Mouse (Mus musculus): Measurements from ENCODE around the gene Vapb. TPM values are rescaled to one million over a fixed set of nuclear protein-coding genes. Genes with fewer than 3 reads are reported as not detected.
A peak's percentile ranks its signal among the peaks of the same experiment; 100 is the strongest.

Gene Vapb
- total RNA-seq, 4 experiments from 2014 or later = 158 to 197 (median 180) TPM

DNA sequence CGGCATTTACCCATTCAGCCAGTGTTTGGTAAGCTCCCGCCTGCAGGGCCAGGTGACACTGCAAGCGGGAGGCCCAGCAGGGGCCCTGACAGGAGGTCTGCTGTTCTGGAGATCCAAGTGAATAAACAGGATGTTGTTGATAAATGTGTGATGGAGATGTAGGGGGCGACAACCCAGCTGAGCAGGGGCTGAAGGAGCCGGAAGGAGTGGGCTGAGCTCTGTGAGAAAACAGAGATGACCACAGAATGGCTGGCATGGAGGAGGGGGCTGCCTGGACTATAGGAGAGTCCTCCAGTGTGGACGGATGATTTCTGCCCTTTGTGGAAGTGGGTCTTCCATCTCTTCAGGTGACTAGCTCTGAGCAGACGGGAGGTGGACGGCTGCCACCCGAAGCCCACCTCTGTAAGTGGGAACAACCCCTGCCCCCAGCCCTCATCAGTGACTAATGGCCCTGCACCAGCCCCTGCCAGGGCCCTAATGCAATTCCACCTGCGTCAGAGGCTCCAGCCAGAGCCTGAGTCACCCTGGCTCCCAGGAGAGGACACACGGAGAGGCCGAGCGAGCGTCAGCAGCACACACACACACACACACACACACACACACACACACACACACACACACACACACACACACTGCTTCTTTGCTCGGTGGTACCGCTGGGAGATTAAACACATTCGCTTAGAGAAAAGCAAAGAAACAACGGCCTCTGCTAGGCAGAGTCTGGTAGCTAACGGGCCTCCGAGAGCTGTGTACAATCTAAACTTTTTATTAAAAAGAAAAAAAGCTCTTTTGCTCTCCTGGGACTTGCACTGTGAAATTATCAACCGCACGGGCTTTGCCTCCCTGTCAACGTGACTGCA, 52.9 kb downstream of the Vapb start:
- peak; percentile 37 to 65 for DNase-seq (ENCODE audit: low spot score in 2 of 2)

DNA sequence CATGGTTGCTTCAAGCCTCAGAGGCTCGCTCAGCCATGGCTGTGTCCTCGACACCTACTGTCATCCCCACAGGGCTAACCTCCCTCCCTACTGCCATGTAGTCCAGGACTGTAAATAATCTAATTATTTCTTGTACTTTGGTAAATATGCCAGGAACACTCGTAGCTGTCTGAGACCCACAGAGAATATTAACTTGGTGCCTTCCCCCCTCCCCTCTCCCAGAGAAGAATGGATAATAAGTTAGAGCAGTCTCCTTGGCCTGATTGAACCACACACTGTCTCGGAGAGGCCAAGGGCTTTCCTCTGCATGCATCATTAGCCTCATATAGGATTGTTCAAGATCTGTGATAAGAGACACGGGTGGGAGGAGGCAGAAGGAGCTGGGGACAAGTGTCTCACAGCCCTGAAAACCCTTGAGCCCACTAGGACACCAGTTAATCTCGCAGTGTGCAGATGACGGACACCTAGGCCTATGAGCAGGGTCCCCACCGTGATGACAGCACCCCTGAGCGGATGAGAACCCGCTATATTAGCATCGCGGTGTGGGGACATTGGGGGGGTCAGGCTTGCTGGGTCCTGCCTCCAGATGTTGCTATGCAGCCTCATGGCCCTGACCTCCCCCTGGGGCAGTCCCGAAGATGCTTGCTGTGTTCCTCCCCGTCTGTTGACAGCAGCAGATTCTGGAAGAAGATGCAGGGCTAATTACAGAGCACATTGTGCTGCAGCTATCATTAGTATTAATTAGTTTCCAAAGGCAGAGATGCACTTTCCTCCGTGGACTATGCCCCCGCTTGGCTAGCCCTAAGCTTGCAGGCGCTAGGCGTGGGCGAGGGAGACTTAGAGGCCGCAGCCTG, 54.8 kb downstream of the Vapb start:
- DNase-seq (ENCODE audit: low spot score in 2 of 2) = no peak

DNA sequence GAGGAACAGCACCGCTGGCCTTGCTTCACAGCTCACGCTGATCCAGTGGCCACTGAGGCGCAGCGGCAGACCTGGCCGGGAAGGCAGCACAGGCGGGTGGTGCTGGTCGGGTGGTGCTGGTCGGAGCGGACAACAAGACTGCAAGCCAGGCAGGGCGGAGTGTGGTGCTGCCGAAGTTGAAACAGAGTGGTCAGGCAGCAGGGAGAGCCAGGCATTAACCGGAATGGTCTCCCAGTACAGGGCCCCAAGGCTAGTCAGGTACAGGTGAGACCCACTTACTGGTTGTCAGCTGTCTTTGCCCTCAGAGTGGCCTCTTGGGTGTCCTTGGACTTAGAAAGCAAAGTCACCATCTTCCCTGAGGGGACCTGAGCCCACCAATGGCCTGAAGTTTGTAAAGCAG, 56.7 kb downstream of the Vapb start:
- DNase-seq (ENCODE audit: low spot score in 2 of 2) = no peak

DNA sequence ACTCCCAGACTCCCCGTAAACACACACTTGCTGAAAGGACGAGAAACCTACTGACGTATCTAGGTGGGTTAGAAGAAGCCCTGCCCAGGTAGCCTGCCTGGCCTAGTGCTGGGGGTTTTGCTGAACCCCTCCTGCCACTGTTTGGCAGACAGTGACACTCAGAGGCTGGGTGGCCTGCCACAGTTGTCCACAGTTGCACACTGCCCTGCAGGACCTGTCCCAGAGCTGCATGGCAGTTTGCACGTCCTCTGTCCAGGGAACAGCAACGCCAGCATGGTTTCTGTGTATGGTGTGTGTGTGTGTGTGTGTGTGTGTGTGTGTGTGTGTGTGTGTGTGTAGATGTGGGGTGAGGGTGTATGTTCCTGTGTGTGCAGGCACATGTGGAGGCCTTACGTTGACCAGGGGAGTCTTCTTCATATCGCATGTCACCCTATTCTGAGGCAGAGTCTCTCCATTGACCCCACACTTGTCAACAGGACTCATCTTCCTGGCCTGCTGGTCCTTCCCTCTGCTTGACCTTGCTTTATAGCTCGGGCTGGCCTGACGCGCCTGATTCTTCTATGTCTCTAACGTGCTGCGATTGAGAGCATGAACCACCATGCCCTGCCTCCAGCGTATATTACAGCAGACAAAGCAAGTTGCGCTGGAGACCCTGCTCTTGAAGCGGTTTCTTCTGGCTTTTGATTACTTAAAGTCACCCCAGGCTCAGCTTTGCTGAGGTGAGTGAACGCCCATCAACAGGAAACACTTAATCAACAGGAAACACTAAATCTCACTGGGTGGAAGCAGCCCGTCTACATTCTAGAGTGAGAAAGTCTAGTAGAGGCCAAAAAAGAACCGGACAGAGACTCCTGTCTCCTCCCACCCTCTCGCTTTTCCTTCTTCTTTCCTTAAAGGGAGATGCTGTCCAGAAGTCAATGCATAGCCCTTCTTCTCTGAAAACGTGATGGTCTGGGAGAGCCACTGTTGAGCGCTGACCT, 57.5 kb downstream of the Vapb start:
- no peak for DNase-seq (ENCODE audit: low spot score in 2 of 2)

DNA sequence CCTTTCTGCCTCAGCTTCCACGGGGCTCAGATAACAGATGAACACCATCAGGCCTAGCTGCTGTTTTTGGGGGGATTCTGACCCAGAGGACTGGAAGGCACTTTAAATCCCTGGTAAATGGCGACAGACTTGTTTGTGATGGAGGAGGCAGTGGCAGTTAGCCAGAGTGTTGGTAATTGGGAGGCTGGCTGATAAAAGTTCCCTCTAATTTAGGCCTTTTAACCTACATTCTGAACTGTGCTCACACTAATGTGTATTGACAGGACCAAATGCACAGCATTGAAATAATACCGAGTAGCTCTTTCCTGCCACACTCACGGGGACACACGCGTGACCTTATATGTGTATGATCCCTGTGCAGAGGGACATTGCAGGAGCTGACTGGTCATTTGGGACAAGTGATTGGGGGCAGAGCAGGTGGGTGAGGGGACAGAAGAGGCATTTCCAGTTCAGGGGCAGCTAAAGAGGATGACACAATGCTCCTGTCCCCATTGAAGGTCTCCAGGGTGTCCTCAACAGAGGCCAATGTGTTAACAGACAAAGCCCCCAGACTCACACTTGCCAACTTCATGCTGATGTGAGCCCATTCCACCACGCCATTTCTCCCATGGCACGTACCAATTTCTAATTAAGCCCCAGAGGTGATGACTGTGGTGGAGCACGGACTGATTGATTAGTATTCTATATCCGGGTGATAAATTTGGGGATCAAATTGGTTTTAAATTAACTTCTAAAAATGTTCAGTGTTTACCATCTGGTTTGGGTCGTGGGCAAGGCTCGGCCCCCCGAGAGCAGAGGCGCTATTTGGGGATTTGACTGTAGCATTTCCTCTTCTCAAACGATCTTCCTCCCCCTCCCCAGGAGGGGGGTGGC, 58.7 kb downstream of the Vapb start:
- no peak for DNase-seq (ENCODE audit: low spot score in 2 of 2)

DNA sequence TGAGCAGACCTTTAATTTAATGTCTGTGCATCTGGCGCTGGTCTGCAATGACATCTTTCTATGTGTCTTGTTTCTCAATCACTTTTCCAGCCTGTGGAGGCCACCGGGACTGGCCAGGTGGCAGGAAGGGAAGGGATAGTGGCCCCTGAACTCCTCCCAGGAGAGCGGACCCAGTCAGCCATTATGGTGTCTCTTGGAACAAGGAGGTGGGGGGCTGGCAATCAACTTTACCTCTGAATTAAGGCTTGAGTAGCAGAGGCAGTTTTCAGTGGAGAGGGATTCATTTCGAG, 59.3 kb downstream of the Vapb start:
- no peak for DNase-seq (ENCODE audit: low spot score in 2 of 2)

DNA sequence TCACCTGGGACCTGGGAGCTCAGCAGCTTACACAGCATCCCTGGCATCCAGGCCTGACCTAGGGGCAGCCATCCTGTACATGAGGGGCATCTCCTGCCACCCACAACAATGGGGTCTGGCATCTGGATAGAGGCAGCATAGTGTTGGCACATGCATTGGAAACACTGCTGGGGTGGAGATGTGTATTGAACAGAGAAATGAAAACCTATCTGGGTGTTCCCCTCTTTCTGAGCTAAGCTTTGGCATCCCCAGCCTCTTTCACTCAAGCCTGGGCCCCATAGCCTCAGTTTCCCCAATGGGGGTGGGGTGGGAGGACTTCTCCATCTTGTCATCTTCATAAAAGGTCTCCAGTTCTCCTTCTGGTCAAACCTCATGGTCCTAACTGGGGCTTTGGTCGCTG, 62.2 kb downstream of the Vapb start:
- no peak for DNase-seq (ENCODE audit: low spot score in 2 of 2)

DNA sequence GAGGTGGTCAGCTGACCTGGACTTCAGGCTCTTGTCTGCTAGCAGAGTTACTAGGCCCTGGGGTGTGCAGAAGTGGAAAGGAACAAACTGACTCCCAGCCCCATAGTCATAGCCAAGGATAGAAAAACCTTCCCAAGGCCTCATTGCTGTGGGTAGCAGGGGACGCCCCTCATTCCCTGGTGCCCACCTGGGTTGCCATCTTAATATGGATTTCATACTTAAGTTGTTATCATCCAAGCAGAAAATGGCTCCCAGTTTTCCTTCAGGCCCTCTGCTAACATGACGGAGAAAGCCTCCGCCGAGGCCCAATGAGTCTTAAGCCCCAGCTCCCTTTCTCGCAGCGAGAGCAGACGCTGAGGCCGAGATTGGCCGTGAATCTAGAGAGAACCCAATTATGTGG, 63.3 kb downstream of the Vapb start:
- no peak for DNase-seq (ENCODE audit: low spot score in 2 of 2)

DNA sequence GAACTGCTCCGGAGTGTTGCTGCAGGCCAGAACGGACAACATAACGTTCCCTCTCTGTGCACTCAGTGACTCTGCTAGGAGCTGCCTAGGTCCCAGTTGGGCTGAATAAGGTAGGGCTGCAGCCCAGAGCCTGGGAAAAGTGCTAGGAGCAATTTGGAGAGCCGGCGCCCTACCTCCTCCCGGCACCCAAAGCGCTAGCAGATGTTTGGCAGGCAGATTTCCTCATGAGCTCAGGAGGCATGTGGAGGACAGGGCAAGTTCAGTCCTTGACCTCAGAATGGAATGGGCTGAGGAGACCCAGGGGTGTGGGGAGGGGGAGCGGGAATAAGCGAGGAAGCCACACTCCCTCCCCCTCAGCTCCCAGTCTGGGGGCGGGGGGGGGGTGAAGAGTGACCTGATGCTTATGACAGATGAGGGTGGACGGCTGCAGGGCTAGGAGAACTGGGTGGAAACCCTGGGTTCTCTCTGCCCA, 64.1 kb downstream of the Vapb start:
- DNase-seq (ENCODE audit: low spot score in 2 of 2) = peak; percentile 42 to 66

DNA sequence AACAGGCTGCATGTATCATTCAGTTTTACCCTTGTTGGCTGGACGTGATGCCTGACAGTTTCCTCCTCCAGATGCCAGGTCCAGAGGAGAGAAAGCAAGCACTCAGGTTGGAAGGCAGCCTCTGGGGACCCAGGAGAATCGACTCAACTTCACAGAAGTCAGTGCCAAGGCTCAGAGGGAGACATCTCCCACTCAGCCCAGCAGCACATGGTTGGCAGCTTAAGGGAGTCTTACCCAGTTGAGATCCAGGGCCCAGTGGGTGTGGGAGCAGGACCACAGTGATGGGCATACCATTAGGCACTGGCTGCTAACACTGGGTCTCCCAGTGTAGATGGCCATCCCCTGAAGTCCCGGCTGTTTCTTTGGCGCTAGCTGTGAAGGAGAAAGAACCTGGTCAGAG, 64.9 kb downstream of the Vapb start:
- no peak for DNase-seq (ENCODE audit: low spot score in 2 of 2)

DNA sequence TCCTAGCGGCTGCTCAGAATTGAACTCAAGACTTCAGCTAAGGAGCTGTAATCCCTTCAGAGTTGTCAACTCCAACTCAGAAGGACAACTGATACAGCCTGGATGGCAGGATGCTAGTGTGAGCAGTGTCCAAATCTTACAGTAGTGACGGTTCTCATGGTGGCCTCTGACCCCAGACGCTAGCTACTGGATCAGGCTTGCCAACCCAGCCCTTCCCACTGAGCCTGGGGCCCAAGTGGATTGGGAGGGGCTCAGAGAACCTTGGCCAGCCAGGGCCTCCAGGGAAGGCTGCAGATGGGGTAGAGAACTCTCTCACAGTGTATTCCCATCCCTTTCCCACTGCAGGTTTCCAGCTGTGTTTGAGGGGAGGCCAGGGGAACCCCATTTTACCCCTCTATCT, 65.6 kb downstream of the Vapb start:
- peak in 1 of 2 experiments; percentile 38 for DNase-seq (ENCODE audit: low spot score in 2 of 2)

DNA sequence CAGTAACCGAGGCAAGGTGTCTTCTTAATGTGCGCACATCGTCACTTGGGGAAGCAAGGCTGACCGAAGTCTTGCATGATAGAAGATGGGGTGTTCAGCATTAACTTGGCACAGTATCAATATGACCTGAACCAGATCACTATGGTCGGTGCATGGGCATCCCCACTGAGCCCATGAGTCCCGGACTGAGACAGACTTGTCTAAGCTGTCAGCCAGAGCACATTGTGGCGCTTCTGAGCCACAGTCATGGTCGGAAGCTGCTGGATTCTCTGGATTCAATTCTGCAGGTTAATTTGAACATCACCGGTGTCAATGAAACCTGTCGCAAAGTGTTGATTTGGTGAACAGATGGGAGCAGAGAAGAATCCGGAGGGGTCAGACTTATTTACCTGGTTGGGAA, 66.5 kb downstream of the Vapb start:
- no peak for DNase-seq (ENCODE audit: low spot score in 2 of 2)

DNA sequence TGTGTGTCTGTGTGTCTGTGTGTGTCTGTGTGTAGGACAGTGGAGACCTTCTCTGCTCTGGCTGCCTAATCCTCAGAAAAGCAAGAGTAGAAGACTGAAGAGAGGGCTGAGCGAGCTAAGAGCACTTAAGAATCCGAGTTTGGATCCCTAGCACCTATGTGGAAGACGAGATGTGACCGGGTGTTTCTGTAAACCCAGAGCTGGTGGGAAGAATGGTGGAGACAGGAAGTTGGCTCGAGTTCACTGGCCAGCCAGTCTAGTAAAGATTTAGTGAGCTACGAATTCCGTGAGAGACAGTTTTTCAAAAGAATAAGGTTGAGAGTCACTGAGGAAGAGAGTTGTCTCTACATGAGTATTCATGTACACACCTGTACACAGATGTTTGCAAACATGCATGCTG, 69.3 kb downstream of the Vapb start:
- DNase-seq (ENCODE audit: low spot score in 2 of 2) = no peak

DNA sequence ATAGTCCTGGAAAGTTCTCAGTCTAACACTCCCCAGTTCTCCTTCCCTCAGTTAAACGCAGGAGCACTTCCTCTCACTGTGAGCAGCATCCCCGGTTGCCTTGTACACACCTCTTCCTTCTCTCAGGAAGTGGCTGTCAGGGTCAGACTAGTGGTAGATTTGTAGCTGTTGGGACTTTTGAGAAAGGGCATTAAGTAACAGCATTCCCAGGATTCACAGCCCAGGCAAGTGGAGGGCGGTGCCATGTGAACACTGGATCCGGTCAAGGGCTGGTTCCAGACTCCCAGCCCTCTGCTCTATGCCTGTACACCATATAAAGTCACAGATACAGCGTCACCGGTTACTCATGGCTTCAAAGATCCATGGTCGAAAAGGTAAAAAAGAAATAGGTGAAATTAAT, 71.6 kb downstream of the Vapb start:
- DNase-seq (ENCODE audit: low spot score in 2 of 2) = no peak

DNA sequence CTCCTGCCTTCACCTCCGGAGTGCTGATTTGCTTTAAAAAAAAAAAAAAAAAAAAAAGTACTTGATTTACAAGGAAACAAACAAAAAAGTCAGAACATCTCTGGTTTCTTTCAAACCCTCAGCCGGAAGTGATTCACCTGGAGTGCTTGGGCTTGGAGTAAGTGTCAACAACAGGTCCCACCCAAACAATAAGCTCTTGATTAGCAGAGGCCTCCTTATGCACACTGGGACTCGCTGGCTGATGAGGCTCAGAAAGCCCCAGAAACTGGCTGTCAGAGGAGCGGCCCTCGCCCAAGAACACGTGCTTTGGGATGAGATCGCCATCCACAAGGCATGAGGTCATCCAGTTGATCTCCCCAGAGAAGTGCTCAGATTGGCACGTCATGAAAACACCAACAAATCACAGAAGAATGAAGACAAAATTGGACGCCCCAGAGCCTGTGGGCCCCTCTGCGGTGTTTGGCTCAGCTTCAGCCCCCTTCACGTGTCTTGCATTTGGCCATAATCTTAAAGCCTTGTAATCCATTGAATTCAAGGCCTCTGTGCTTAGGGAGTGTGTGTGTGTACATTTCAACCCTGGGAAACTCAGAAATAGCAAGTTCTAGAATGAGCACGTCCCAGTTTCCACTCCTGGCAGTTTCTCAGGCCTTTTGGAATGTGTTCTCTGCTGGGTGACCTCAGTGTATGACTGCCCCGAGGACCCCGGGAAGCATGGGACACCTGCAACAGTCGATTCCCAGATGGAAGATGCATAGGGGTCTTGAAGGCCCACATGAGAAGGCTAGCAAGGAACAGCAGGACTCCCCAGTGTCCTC, 72.9 kb downstream of the Vapb start:
- peak; percentile 51 to 68 for DNase-seq (ENCODE audit: low spot score in 2 of 2)

DNA sequence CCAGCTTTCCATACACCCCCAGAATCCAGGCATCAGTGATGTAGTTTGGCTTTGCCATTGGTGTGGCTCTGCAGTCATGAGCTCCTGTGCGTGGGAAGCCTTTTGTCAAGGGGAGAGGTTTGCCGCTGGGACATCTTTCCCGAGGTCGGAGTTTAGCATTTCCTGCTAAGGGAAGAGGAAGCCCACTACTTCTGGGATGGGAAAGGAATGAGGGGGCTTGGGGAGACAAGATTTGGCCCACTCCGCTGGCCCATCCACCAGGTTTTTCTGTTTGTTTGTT, 73.5 kb downstream of the Vapb start:
- no peak for DNase-seq (ENCODE audit: low spot score in 2 of 2)

DNA sequence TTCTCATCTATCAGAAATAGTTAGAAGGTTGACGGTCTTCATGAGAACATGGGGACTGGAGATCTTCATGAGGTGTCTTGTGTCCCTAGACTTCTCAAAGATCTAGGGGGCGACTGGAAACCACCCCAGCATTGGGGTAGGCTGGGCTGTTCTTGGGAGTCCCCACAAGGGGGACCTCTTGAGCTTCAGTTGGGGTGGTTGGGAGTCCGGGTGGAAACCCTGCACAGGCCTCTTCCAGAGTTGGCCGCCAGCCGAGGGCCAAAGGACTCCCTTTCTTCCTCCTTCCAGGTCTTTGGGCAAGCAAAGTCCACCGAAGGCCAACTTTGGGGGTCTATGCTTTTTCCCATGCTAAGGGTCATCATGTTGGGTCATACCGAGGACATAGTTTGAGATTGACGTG, 74.5 kb downstream of the Vapb start:
- no peak for DNase-seq (ENCODE audit: low spot score in 2 of 2)

DNA sequence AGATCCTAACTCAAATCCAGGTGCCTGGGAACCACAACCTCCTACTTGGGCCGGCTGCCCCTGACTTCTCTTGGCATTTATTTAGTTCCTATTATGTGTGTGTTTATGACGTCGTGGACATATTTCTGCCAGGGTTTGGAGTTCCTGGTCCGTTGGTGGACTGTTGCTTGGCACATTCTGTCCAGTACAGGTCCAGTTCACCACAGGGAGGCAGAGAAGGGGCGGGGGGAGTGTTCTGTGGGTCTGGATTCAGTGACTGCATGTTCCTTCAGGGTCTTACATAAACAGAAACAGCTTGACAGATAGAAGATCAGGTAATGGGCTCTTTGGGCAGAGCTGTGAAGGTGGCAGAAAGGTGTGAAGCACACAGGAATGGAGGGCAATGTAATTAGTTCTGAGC, 75.8 kb downstream of the Vapb start:
- DNase-seq (ENCODE audit: low spot score in 2 of 2) = no peak

DNA sequence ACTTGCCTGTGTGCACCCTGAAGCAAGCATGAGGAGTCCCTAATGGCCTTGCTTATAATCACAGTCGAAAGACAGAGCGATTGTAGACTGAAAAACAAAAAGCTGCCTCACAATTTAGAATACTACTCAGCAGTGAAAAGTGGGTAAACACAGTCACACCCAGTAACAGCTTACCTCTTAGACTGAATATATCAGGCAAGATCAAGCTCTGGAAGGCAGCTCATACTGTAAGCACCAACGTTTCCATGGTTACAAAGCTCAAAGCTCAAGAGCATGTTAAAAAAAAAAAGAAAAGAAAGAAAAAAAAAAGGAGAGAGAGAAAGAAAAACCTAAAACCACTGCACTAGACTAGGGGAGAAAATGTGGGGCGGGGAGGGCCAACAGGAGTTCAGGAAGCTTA, 89.0 kb downstream of the Vapb start:
- no peak for DNase-seq (ENCODE audit: low spot score in 2 of 2)

DNA sequence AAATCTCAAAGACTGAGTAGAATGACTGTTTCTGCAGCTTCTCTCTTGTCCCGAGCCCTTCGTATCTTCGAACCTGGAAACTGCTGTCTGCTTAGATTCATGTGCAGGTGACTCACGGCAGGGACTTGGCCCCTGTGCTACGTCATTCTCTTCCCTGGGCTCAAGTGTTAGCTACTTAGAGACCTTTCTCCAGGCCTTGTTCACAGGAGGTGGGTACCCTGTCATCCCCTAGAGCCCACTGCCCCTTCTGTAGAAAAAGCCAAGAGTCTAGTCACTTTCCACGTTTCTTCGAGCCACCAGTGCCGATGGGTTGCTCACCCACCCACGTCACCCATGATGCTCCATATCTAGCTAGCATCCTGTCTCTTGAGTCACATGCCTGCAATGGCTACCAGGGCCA, 89.9 kb downstream of the Vapb start:
- DNase-seq (ENCODE audit: low spot score in 2 of 2) = no peak

Measured in gastrocnemius, adult 8-10 months (tissue).